Mouse (Mus musculus) lung, adult 2 months (tissue): ENCODE measurements around the gene Ddx3x. TPM values are rescaled to one million over a fixed set of nuclear protein-coding genes. Genes with fewer than 3 reads are reported as not detected.
"Not testable (repeated sequence)": the region's sequence is repeated elsewhere in the genome, so short reads cannot be mapped to it uniquely, and the experiment has no call there.

Source experiments
- DNase-seq: peaks from one replicate; pipeline ENCODE4 v3.0.0; 2022
- H3K4me1 ChIP-seq: fragments of 200-500 bp; 2 replicates; pipeline ENCODE4 v1.6.1; 2011; ENCODE audit warnings: low read length; ENCODE audit not compliant: control insufficient read depth, insufficient read depth
- H3K4me3 ChIP-seq: fragments of 200-500 bp; replicated peaks from 2 replicates; pipeline ENCODE3; 2011; ENCODE audit warnings: low read depth, mild to moderate bottlenecking, control low read depth, low read length; ENCODE audit errors: extremely low read depth
- CTCF ChIP-seq: fragments of 200-500 bp; IDR thresholded peaks from 2 replicates; pipeline ENCODE4 v1.5.1; 2011; ENCODE audit warnings: mild to moderate bottlenecking, low read length, control low read depth; ENCODE audit not compliant: insufficient read depth
- POLR2A ChIP-seq: fragments of 200-500 bp; IDR thresholded peaks from 2 replicates; pipeline ENCODE4 v1.6.1; 2011; ENCODE audit warnings: low read depth, mild to moderate bottlenecking, control low read depth, low read length, borderline replicate concordance; ENCODE audit errors: extremely low read depth
- WGBS: fragments of 180-500 bp; shearing (Covaris S2); methylation state at CpG from one replicate; pipeline ENCODE4 v1.1.7; 2018; 5-methylcytosine and 5-hydroxymethylcytosine counted together
- polyA plus RNA-seq: library from polyadenylated mRNA; depleted of rRNA; stranded (reverse); fragments of >200 nt; gene quantifications from 2 replicates; pipeline ENCODE4 v1.2.3, GENCODE M21; 2012

The Ddx3x gene
- polyA plus RNA-seq, 1 experiment: 30.1 TPM

DNA sequence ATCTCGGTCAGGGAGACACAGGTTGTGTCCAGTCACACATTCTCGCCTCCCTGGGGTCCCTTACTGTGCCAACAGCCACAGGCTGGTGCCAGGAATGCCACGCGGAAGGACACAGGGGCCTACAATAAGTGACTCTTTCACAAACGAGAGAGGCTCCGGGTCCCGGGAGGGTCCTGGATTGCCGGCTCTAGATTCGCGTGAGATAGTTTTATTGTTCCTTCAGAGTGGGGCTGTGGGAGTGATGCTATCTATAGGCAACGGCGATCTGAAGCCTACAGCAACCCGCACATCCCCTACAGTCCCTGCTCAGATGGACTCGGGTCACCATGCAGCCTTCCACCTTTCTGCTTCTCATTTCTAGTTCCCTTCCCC lies 747 bp upstream of the Ddx3x start:
- Histone ChIP-seq H3K4me1 (no peaks in the 10 kb centered on the region), H3K4me3 (peak overlapping the region; percentile 72)
- 9% methylated on average over 14 of the region's 14 CpGs for whole genome bisulfite sequencing
- no peak for DNase-seq
- no peak for TF ChIP-seq CTCF
- TF ChIP-seq POLR2A: no peak

- 1% methylated on average over 79 of the region's 89 CpGs for WGBS
- peak; percentile 18; the same call in 1 of the 2 replicates for TF ChIP-seq POLR2A
- no peak for TF ChIP-seq CTCF
- Histone ChIP-seq H3K4me1 (no peaks in the 10 kb centered on the region), H3K4me3 (peak overlapping the region; percentile 72)
- DNase-seq: peak; percentile 52
These were observed 739 bp downstream of the Ddx3x start for GRCm38 (mm10) chrX:13281329-13282088.

DNA sequence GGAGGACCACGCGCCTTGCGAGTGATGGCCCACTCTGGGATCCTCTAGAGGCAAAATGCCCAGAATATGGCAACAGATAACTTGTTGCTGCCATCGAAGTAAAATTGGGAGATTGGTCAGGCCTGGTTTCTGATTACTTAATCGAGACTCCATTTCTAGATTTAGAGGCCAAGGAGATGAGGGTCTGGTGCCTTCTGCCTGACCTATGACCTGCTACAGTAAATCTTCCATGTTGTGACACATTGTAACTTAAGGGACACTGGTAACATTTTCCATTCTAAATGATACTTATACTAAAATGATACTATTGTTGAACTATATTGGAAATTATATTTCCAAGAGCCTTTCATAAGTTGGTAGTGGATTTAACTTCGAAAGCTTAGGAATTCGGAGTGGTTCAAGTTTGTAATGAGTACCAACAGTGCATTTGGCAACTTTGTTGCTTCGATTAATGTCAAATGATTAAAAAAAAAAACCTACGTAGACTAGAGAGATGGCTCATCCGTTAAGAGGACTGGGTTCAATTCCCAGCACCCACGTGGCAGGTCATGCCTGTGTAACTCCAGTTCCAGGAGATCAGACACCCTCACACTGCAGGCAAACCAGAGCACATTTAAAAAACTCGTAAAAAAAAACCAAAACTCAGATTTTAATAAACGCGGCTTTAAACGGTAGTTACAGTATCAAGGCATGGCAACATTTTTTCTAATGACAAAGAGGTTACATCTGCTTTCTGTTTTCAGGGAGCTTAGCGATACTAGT lies 1.5 kb downstream of the Ddx3x start:
- Histone ChIP-seq H3K4me1 (no peaks in the 10 kb centered on the region), H3K4me3 (peak overlapping the region; percentile 72)
- 9% methylated on average over 16 of the region's 16 CpGs for WGBS
- no peak for DNase-seq
- TF ChIP-seq CTCF (no peak), POLR2A (no peak)

DNA sequence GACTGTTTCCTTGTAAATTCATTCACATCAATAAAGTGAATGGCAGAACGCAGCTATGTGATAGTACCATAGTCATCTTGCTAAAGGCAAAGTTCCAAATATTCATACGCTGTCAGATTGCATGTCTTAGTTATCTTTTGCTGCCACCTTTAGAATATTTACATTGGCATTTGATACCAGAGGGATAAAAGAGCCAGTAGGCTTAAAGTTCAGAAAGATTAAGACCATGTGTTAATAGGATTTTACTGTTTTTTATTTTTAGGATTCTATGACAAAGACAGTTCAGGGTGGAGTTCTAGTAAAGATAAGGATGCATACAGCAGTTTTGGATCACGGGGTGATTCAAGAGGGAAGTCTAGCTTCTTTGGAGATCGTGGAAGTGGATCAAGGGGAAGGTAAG lies 5.0 kb downstream of the Ddx3x start:
- WGBS: 52% methylated on average over 4 of the region's 4 CpGs
- no peak overlapping the region for H3K4me3 ChIP-seq
- TF ChIP-seq POLR2A (no peak), CTCF (no peak)
- no peaks in the 10 kb centered on the region for H3K4me1 ChIP-seq
- DNase-seq: no peak

- no peak overlapping the region for H3K4me3 ChIP-seq
- DNase-seq: no peak
- TF ChIP-seq CTCF (no peak), POLR2A (no peak)
- H3K4me1 ChIP-seq: no peaks in the 10 kb centered on the region
- 58% methylated on average over 6 of the region's 6 CpGs for WGBS
These were observed 13.9 kb downstream of the Ddx3x start for GRCm38 (mm10) chrX:13294505-13295228.

- TF ChIP-seq CTCF (no peak), POLR2A (no peak)
- H3K4me1 ChIP-seq: no peaks in the 10 kb centered on the region
These were observed 14.4 kb downstream of the Ddx3x start for GRCm38 (mm10) chrX:13295229-13295571.

DNA sequence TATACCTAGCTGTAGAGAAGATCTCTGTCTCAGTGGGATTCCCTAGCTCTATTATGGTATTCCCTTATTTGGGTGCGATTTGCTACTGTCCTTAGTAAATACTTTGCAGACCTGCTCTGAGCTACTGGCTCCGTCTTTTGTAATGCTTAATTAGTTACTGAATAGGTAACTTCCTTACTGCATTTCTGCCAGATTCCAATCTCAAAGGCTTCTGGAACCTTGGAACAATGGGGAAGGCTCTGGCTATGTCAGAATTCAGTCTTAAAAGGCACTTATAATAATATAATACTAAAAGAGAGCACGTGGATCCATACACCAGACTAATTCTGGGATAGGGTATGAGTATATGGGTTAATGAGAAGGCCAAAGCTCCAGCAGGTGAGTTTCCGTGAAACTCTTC lies 15.5 kb downstream of the Ddx3x start:
- WGBS: 45% methylated on average over 4 of the region's 4 CpGs

More at GRCm38 (mm10) chrX:13295229-13295571, 14.4 kb downstream of the Ddx3x start:
- no peak overlapping the region for H3K4me3 ChIP-seq
- DNase-seq: no peak

GRCm38 (mm10) chrX:13306190-13306589 lies 25.4 kb downstream of the Ddx3x start:
- no peak overlapping the region for H3K4me3 ChIP-seq
- H3K4me1 ChIP-seq: no peaks in the 10 kb centered on the region
- TF ChIP-seq CTCF (no peak), POLR2A (no peak)
- WGBS: 57% methylated on average over 3 of the region's 3 CpGs
- DNase-seq: no peak

More for the DNA sequence above, 15.5 kb downstream of the Ddx3x start:
- not testable (repeated sequence) for DNase-seq, H3K4me1 ChIP-seq, H3K4me3 ChIP-seq

DNA sequence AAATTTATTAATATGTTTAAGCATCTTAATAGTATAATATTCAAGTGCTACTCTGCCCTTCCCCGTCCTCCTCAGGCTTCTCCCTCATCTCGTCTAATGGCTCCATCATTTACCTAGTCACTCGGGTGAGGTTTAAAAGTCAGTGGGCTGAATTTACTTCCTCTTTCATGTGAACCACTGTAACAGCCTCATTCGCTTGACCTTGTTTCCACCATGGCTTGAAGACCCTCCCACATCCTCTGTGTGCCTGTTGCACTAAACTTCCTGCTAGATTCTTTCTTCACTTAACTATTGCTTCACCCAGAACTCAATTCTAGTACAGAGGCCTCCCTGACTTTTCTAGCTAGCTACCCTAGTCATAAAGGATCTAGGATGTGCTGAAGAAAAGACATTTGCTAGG lies 30.6 kb downstream of the Ddx3x start:
- no peaks in the 10 kb centered on the region for H3K4me1 ChIP-seq
- 58% methylated on average over 4 of the region's 4 CpGs for WGBS
- TF ChIP-seq POLR2A: no peak
- no peak for TF ChIP-seq CTCF
- no peak overlapping the region for H3K4me3 ChIP-seq
- no peak for DNase-seq
